Mouse (Mus musculus): Measurements from ENCODE around the gene Zfp46.

The Zfp46 gene

GRCm38 (mm10) chr4:136312616-136313015 is 28.1 kb downstream of the Zfp46 start:
- DNase-seq: peak in 1 of 2 experiments; percentile 3

- no peak for DNase-seq
These were observed 33.2 kb downstream of the Zfp46 start for GRCm38 (mm10) chr4:136317667-136318066.

GRCm38 (mm10) chr4:136320016-136320415 is 35.5 kb downstream of the Zfp46 start:
- no peak for DNase-seq

GRCm38 (mm10) chr4:136324226-136324625 is 39.7 kb downstream of the Zfp46 start:
- DNase-seq: no peak

- DNase-seq: no peak
These were observed 42.8 kb downstream of the Zfp46 start for GRCm38 (mm10) chr4:136327238-136327637.

- DNase-seq: peak in 1 of 2 experiments; percentile 9
These were observed 43.6 kb downstream of the Zfp46 start for GRCm38 (mm10) chr4:136328115-136328514.

- no peak for DNase-seq
These were observed 47.2 kb downstream of the Zfp46 start for GRCm38 (mm10) chr4:136331709-136332108.

GRCm38 (mm10) chr4:136333191-136333590 is 48.7 kb downstream of the Zfp46 start:
- no peak for DNase-seq

- DNase-seq: no peak
These were observed 50.6 kb downstream of the Zfp46 start for GRCm38 (mm10) chr4:136335065-136335464.

GRCm38 (mm10) chr4:136337129-136337528 is 52.6 kb downstream of the Zfp46 start:
- DNase-seq: no peak

Data from B cell, adult 2 months (primary cell).